Mouse (Mus musculus) retina, embryonic 14.5 days (tissue): Measurements from ENCODE around the gene Lcat.

Source experiments
- DNase-seq: peaks from one replicate; pipeline ENCODE4 v3.0.0-alpha.2; 2015; ENCODE audit warnings: low spot score

Gene Lcat

DNA sequence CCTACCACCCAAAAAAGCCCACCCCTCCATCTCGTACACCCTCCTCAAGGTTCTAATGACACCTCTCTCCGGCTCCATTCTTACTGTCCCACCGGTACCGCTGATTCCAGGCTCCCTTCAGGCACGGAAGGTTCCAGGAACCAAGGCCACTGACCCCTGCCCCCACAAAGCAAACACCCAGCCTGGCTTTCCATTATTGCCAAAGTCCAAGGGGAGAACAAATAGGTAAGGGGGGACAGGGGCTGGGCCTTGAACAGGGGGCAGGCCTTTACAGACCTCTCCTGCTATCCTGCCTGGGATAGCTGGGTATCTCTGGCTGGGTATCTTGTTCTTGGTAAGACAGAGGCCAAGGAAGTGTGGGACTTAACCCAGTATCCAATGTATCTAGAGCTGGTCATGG is 640 bp downstream of the Lcat start:
- DNase-seq, result no peak

DNA sequence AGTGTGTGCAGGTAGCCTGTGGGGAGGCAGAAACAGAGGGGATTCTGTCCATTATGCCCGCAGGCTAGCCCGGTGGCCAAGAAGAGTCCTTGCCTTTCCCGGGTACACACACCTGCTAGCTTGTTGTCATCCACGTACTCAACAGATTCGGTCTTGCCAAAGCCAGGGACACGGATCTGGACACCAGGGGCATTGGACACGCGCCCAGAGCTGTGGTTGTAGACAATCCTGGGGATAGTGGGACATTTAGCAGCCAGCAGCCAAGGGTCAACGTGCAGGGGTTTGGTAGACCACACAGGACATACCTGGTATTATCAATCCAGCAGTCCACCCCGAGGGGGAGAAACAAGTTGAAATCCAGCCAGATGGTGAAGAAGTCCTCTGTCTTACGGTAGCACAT is 1.2 kb downstream of the Lcat start:
- no peak for DNase-seq

DNA sequence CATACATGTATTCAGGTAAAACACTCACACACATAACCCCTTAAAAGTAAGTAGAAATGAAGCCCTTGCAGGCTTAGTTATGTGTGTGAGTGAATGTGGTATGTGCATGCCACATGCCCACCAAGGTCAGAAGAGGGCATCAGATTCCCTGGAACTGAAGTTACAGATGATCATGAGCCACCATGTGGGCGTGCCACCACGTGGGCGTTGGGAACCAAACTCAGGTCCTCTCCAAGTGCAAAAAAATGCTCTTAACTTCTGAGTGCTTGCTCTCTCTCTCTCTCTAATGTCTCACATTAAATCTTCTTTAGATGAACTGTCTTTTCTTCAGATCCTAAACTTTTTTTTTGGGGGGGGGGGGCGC is 4.9 kb downstream of the Lcat start, which contains the start of gene Psmb10:
Psmb10 (minus strand) TSS at position 139 of the 364 bp plus-strand sequence.
- DNase-seq, result peak; percentile 26

DNA sequence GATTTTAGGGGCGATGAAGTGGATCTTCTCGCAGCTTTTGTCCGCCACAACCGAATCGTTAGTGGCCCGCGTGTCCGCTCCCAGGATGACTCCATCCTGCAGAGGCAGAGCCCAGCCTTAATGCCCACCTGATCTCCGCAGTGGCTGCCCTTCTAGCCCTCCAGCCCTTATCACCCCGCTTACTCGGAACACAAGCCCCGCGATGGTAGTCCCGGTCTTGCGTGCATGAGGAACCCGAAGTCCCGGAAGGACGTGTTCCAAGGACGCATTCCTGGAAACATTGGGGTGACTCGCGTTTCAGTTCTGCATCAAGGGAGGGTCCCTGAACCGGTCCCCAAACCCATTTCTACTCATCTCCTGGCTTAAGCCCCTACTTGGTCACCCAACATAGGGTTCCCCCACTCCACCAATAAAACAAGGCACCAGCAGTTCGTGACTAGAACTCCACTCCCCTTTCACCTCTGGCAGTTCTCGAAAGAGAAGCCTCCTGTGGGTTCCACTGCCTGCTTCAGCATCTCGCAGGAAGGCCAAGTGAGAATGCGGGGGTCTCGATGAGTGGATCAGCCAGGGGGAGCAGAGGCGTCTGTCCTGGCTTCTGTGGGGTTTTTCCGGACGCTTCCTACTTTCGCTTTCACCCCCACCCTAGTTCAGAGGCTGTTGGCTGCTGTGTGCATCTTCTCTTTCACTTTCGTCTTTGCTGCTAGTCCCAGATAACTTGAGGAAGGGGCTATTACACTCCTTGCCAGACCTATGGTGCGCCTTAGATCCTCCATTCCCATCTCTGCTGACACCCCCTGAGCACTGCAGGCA is 5.5 kb downstream of the Lcat start:
- no peak for DNase-seq

DNA sequence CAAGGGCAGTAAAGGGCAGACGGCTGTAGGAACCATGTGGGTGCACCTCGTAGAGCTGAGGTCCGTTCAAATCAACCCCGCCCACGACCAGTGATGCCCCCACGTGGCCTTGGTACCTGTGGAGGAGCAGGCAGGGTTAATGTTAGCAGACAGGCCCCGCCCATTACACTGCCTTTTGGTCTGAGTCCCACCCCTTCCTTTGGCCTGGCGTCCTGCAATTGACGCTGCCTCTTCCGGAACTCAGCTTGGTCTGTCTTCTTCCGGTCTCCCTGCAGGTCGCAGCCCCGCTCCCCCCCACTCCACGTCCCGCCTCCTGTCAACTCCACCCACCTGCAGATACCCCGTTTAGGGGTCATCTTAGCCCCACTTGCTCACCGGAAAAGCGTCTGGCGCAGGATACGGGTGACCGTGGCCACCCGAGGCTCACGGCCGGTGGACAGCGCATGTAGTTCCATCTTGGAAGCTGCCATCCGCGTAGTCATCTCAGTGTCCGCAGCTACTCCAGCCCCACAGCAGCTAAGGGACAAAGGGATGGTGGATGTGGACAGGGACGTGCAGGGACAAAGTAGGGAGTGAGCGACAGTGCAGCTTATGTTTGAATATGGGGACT is 6.2 kb downstream of the Lcat start:
- peak; percentile 91 for DNase-seq

DNA sequence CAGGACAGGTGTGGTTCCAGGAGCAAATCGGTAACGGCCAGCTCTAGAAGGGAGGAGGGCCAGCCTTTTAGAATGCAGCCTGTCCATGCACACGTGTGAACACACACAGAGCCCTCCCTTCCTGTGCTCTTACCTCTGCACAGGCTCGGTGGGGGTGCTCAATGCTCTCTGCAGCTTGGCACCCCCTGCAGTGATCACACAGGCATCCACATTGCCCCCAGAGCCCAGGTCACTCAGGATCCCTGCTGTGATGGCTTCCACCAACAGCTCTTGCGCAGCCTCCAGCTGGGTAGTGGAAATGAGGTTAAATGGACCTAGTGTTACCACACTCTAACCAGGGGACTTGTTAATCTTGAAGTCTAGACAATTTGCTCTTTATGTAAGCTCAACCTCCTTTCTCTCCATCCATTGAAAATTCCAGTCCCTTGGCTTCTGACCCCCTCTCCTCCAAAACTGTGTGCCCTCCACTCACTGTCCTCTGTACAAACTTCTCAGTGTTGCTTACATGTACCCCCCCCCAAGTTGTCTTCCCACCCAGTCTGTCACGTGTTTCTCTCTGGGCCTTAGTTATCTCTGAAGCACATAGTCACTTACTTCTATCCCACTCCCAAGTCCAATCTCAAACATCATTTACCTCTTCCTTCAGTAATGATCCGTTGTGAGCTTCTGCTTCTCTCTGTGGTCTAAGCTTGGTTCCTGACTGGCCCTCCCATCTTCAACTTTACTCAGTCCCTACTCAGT is 7.1 kb downstream of the Lcat start:
- peak; percentile 18 for DNase-seq

DNA sequence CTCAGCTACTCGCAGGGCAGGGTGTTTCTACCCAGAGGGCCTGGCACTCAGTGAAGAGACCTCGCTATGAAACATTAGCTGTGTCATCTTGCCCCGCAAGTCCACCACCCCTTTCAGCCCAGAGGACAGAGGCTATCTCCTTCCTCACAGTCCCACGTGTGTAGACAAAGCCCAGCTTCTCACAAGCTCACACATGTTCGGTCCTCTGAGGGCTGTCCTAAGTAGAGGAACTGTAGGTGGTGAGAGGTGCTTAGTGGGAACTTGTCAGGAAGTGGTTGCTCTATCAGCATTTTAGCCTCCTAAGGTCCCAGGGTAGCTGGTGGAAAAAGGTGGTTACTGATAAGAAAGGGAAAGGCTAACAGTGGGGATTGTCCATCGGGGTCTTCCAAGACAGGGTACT is 8.1 kb downstream of the Lcat start:
- DNase-seq, result no peak

DNA sequence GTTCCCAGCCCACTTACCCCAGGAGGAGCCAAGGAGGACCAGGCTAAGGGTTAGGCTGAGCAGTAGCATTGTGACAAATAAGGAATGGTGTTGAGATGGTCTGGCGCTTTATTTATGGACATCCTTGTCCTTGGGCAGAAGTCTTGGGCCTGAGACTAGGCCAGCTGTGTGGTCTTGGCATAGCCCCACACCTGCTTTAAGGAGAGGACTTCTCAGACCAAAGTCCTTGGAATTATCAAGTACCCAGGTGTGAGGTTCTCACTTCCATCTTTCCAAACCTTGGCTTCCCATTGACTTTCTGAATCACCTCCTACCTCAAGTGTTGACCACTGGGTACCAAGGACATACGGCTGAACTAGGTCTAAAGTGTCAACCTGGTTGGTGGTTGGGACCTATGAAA is 9.4 kb downstream of the Lcat start, which contains the start of gene Ctrl:
Ctrl (minus strand) TSS at position 101 of the 400 bp plus-strand sequence.
- no peak for DNase-seq

DNA sequence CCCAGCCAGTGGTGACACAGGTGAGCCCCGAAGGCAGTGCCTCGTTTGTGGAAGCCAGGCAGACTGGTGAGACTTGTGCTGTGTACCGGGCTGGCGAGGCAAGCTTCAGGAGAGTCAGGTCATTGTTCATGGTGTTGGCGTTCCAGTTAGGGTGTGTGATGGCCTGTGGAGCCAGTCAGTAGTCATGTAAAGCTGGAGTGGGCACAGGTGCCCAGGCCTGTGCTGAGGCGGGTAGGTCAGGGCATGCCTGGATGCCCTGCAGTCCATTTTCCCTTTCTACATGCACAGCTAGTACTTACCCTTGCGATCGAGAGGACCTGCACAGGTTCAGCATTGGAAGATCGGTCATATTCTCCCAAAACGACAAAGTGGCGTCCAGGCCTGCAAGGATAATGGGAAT is 10.7 kb downstream of the Lcat start:
- DNase-seq, result no peak

DNA sequence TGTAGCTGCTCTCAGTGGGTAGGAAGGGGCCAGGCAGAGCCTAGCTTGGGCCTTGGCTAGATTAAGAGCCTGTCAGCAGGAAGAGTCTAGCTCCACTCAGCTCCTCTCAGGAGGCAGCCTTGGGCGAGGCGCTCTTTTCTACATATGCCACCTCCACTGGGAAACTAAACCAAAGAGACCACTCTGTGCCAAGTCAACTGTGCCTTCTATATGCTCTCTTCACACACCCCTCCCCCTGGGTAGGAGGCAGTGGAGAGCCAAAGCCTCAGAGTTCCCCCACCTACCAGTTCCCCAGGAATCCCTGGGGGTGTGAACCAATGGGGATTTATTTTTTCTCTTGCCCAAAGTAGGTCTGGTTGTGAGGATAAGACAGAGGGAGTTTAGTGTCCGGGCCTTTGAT is 11.9 kb downstream of the Lcat start:
- no peak for DNase-seq

DNA sequence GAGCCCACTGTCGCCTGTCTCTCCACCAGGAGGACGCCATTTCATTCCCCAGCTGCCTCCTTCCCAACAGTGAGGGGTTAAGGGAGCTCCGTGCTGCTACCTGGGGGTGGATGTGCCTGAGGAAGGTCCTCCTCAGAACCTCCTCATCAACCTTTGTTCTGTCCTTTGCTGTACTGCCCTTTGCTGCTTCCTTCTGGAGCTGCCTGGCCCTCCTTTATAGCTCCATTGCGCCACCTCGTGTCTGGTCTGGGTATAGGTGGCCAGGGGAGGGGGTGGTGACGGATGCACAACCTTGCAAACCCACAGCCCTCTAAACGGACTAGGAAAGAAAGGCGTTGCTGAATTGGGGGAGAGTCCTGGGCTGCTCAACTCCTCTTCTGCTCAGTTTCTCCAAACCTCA is 12.6 kb downstream of the Lcat start:
- peak; percentile 84 for DNase-seq

DNA sequence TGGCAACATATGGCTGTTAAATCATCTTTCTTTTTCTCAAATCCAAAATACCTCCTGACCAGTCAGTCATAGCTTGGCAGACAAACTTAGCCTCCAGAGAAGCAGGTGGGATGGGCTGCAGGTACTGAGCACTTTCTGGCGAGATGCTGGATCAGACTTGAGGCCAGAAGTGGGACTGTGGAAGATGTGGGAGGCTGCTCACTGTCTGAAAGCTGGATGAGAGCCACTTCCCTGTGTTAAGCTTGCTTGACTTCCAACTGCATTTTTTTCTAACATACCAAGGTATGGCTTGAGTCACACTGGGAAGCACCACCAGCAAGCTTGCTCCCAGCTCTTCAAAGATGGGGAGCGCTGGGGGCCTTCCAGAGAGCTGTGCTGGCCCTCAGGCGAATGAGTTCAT is 18.1 kb downstream of the Lcat start:
- DNase-seq, result no peak

DNA sequence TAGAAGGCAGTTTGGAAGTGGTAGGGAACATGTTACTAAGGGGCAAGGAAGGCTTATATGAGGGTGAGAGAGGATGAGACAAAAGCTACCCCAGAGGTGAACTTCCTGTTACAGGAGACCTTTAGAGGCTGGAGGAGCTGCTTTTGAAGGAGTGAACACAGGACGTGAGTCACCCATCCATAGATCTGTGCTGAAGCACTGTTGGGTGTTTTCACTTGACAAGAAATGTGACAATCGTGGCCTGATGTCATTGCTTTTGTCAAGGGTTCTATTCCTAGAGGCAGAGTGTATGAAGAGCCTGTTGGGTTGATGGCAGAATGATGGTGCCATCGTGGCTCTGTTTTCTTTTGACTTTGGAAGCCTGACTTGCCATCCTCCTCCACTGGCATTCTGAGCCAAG is 23.8 kb downstream of the Lcat start:
- no peak for DNase-seq

DNA sequence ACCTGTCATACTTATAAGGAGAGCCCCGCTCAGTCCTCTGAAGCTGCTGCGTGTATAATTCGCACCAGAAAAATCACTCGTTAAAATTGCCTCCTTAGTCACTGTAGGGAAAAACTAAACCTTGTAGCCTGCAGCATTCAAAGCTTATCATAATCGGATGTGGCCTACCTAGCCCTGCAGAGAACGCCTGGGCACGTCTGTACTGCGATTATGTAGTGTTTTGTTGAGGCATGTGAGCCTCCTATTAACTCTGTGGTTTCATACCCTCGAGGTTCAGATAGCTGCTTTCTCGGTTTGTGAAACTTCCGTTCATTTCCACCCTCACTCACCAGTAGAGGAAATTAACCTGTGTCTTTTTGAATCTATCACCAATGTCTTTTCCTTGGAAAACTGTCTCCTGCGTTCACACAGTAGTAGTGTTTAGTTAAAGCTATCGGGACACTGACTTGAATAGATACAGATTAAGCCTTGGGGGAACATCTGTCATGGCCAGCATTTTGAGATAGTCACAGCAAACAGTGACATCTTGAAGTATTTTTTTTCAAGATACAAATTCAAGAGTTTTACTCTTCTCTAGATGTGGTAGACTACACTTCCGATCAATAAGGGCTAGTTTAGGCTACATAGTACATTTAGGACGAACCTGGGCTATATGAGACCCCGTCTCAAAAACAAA is 42.1 kb downstream of the Lcat start:
- DNase-seq, result no peak

DNA sequence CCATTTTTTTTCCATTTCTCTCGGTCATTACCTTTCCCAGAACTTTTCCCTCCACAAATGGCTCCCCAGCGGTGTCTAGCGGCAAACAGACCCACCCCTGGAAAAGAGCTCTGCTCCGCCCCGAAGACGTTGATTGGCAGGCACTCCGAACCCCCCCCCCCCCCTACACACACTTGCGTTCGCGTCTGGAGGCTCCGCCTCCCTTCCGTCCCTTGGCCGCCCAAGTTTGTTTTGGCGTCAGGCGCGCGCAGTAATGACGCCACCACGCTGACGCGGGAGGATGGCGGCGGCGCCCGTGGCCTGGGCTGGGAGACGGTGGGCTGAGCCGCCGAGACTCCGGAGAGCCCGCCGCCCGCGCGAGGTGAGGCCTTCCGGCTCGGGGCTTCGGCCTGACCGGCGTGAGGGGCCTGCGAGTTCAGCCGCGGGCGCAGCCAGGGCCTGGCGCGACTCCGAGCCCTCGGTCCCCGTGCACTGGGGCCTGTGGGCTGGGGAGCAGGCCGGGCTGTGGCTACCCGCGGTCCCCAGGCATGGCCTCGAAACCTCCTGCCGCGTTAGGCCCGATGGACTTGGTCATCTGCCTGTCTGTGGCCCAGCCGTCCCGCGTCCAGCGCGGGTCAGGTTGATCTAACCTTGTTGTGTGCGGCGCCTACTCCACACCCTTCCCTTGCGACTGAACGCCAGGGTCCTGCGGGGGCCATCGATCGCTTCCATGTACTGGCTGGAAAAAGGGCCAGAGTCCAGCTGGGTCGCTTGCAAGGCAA is 42.8 kb downstream of the Lcat start, which contains the start of gene Pskh1:
Pskh1 (plus strand) TSS at position 262 of the 761 bp plus-strand sequence.
- peak; percentile 92 for DNase-seq

DNA sequence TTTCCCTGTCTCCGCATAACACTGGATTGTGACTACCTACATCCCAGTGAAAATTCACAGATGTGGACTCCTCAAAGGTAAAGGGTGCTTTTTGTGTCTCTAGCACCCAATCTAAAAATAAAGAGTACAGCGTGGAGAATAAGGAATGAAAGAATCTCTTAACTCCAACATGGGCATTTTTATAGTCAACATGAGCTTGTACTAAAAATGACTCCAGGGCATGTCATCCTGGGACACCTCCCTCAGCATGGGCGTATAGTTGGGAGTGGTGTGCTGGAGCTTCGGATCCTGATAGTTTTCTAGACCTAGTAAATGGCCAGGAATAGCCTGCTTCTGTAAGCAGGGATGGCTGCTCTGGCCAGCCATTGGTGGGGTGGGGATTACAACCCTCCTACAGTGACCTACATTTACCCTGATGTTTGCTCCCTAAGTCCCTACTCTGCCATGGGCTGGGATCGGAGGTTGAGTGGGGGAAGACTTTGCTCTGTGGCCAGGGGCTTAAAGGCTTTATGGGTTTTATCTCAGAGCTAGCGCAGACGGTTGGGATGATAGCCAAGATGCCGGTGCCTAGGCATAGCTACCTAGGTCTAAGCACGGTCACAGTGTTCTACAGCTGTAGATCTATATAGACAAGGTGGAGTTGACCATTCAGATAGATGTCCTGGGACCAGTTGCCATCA is 45.2 kb downstream of the Lcat start:
- DNase-seq, result peak; percentile 42

DNA sequence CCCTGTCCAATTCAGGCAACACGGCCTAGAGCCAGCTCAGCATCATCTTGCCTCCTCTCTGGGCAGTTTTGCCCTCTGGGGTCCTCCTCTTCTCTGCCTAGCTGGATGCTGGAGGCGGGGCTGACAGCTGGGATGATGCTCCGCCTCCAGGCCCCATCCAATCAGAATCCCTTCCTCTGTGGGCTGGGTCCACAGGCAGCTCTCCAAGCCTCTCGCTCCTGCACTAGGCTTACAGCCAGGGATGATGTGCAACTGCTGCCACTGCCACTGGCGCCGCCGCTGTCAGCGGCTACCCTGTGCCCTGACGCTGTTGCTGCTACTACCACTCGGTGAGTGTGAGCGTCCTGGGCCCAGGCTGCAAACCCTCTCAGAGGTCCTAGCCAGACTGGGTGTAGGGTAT is 49.8 kb downstream of the Lcat start, which contains the start of gene Nrn1l:
Nrn1l (plus strand) TSS at position 229 of the 400 bp plus-strand sequence.
- peak; percentile 86 for DNase-seq

DNA sequence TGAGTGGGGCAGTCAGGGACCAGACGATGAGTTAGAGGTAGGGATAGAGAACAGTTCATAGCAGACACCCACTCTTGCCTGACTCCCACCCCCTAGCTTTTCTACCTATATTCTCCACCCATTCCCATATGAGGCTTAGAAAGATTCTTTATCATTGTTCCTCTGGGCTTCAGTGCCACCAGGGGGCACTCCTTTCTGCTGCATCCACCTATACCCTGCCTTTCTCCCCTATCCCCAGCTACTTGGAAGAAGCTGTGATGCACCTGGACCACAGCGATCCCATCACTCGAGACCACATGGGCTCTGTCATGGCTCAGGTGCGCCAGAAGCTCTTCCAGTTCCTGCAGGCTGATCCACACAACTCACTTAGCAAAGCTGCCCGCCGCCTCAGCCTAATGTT is 50.8 kb downstream of the Lcat start:
- peak; percentile 53 for DNase-seq

DNA sequence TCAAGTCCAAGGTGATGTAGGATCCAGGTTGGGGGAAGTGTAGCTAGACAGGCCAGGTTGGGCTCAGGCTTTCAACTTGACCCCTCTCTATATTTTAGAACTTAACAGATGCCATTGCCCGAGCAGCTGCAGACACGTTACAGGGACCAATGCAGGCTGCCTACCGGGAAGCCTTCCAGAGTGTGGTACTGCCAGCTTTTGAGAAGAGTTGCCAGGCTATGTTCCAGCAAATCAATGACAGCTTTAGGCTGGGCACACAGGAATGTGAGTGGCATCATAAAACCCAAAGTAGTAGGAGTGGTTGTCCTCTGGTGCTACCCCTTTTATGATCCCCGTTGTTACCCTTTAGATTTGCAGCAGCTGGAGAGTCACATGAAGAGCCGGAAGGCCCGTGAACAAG is 52.3 kb downstream of the Lcat start:
- no peak for DNase-seq

DNA sequence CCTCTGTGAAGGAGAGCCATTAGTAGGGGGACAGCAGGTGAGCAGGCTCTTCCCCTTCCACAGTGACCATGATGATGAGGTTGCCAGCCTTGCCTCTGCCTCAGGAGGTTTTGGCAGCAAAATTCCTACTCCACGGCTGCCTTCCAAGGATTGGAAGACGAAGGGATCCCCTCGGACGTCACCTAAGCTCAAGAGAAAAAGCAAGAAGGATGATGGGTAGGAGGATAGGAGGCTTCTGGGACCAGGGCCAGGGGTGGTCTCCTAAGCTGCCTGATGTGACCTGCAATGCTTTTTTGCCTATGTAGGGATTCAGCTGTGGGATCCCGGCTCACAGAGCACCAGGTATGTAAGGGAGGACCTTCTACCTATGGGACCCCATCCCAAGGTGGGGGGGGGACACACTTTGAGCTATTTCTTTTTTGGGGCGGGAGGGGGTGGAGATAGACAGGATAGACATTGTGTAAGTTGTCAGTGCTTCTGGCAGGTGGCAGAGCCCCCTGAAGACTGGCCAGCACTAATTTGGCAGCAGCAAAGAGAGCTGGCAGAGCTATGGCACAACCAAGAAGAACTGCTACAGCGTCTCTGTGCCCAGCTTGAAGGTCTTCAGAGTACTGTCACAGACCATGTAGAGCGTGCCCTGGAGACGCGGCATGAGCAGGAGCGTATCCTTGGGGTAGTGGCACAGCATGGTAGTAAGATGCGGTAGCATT is 53.3 kb downstream of the Lcat start:
- DNase-seq, result no peak
